Mouse (Mus musculus): ENCODE data around the gene Cyp2t4.

The Cyp2t4 gene

GRCm38 (mm10) chr7:27180837-27181695 lies 27.6 kb downstream of the Cyp2t4 start, which contains the start of the genes Gm21983 and Mia:
Gene Gm21983, minus strand, starts transcription at chr7:27181086.
Gene Mia, minus strand, starts transcription at chr7:27181157.
- in situ Hi-C loops (cut with MboI, MseI) = loop anchor here (25.0 kb wide), 1 partner anchor 1444 kb away; no protein-coding TSS in a partner anchor

- in situ Hi-C loops (cut with MboI, MseI) = loop anchor here (25.0 kb wide), 1 partner anchor 1445 kb away; no protein-coding TSS in a partner anchor
Measured at GRCm38 (mm10) chr7:27182498-27182897, 29.0 kb downstream of the Cyp2t4 start.

- in situ Hi-C loops (cut with MboI, MseI) = loop anchor here (25.0 kb wide), 1 partner anchor 1448 kb away; no protein-coding TSS in a partner anchor
Measured at GRCm38 (mm10) chr7:27184964-27185363, 31.4 kb downstream of the Cyp2t4 start.

- in situ Hi-C loops (cut with MboI, MseI) = loop anchor here (25.0 kb wide), 1 partner anchor 1449 kb away; no protein-coding TSS in a partner anchor
Measured at GRCm38 (mm10) chr7:27185986-27186385, 32.5 kb downstream of the Cyp2t4 start.

- in situ Hi-C loops (cut with MboI, MseI) = loop anchor here (25.0 kb wide), 1 partner anchor 1452 kb away; no protein-coding TSS in a partner anchor
Measured at GRCm38 (mm10) chr7:27189271-27189931, 35.9 kb downstream of the Cyp2t4 start.

GRCm38 (mm10) chr7:27192434-27192833 lies 38.9 kb downstream of the Cyp2t4 start:
- in situ Hi-C loops (cut with MboI, MseI) = loop anchor here (25.0 kb wide), 1 partner anchor 1455 kb away; no protein-coding TSS in a partner anchor

- in situ Hi-C loops (cut with MboI, MseI) = loop anchor here (25.0 kb wide), 1 partner anchor 1456 kb away; no protein-coding TSS in a partner anchor
Measured at GRCm38 (mm10) chr7:27193731-27194130, 40.2 kb downstream of the Cyp2t4 start.

- in situ Hi-C loops (cut with MboI, MseI) = loop anchor here (25.0 kb wide), 1 partner anchor 1459 kb away; no protein-coding TSS in a partner anchor
Measured at GRCm38 (mm10) chr7:27195681-27196611, 42.4 kb downstream of the Cyp2t4 start, which contains the start of the genes BC024978 and Snrpa. Gene BC024978, plus strand, starts transcription at chr7:27195781. Gene Snrpa, minus strand, starts transcription at chr7:27196271.

- in situ Hi-C loops (cut with MboI, MseI) = loop anchor here (25.0 kb wide), 1 partner anchor 1460 kb away; no protein-coding TSS in a partner anchor
Measured at GRCm38 (mm10) chr7:27197136-27197535, 43.6 kb downstream of the Cyp2t4 start.

GRCm38 (mm10) chr7:27197634-27198033 lies 44.1 kb downstream of the Cyp2t4 start:
- in situ Hi-C loops (cut with MboI, MseI) = loop anchor here (25.0 kb wide), 1 partner anchor 1460 kb away; no protein-coding TSS in a partner anchor

- in situ Hi-C loops (cut with MboI, MseI) = loop anchor here (25.0 kb wide), 1 partner anchor 1461 kb away; no protein-coding TSS in a partner anchor
Measured at GRCm38 (mm10) chr7:27198355-27198754, 44.8 kb downstream of the Cyp2t4 start.

GRCm38 (mm10) chr7:27198779-27199178 lies 45.3 kb downstream of the Cyp2t4 start:
- in situ Hi-C loops (cut with MboI, MseI) = loop anchor here (25.0 kb wide), 1 partner anchor 1461 kb away; no protein-coding TSS in a partner anchor

- in situ Hi-C loops (cut with MboI, MseI) = no loop called here
Measured at GRCm38 (mm10) chr7:27203730-27204449, 50.4 kb downstream of the Cyp2t4 start.

Measured in T-helper 1 cell (primary cell).